Mouse (Mus musculus) ES-Bruce4 (cell line): ENCODE measurements around the gene Oprm1. TPM values are rescaled to one million over a fixed set of nuclear protein-coding genes. Genes with fewer than 3 reads are reported as not detected.
A peak's percentile ranks its signal among the peaks of the same experiment; 100 is the strongest.

Experiments used
- H3K27ac ChIP-seq: 2 replicates; pipeline ENCODE4 v1.5.1; 2012; ENCODE audit warnings: low read length, inconsistent platforms; ENCODE audit not compliant: insufficient read depth
- H3K27me3 ChIP-seq: 2 replicates; pipeline ENCODE4 v1.6.1; 2012; ENCODE audit warnings: mild to moderate bottlenecking, low read length, inconsistent platforms; ENCODE audit not compliant: control insufficient read depth, poor library complexity, insufficient read depth, severe bottlenecking
- H3K36me3 ChIP-seq: 2 replicates; pipeline ENCODE4 v1.6.1; 2012; ENCODE audit warnings: inconsistent platforms, mild to moderate bottlenecking, low read length, moderate library complexity; ENCODE audit not compliant: control insufficient read depth, poor library complexity, insufficient read depth, severe bottlenecking
- H3K4me1 ChIP-seq: one replicate; pipeline ENCODE4 v1.8.1; 2011; ENCODE audit warnings: low read length; ENCODE audit not compliant: control insufficient read depth, insufficient read depth
- H3K4me3 ChIP-seq: 2 replicates; pipeline ENCODE4 v1.5.1; 2011; ENCODE audit warnings: low read depth, mild to moderate bottlenecking, low read length
- H3K9ac ChIP-seq: 2 replicates; pipeline ENCODE4 v1.6.1; 2012; ENCODE audit warnings: low read depth, mild to moderate bottlenecking, inconsistent platforms; ENCODE audit not compliant: poor library complexity, severe bottlenecking
- H3K9me3 ChIP-seq: replicated peaks from 2 replicates; pipeline ENCODE4 v1.6.1; 2012; ENCODE audit warnings: mild to moderate bottlenecking, low read length, inconsistent platforms; ENCODE audit not compliant: control insufficient read depth, poor library complexity, insufficient read depth, severe bottlenecking
- CTCF ChIP-seq: IDR thresholded peaks from one replicate; pipeline ENCODE4 v1.8.1; 2011; ENCODE audit warnings: low read depth, low read length
- EP300 ChIP-seq: IDR thresholded peaks from 2 replicates; pipeline ENCODE4 v1.6.1; 2011; ENCODE audit warnings: low read depth, low read length; ENCODE audit not compliant: insufficient read depth
- POLR2A ChIP-seq: IDR thresholded peaks from one replicate; pipeline ENCODE4 v1.8.1; 2011; ENCODE audit warnings: low read length; ENCODE audit not compliant: insufficient read depth
- polyA plus RNA-seq: library from polyadenylated mRNA; stranded (reverse); fragments of >200 nt; gene quantifications from 2 replicates; pipeline ENCODE4 v1.2.4, GENCODE M21; 2011; ENCODE audit warnings: low read depth; ENCODE audit not compliant: missing spikeins, insufficient read depth, insufficient read length

The Oprm1 gene
- not detected in 2 replicates for polyA plus RNA-seq

DNA sequence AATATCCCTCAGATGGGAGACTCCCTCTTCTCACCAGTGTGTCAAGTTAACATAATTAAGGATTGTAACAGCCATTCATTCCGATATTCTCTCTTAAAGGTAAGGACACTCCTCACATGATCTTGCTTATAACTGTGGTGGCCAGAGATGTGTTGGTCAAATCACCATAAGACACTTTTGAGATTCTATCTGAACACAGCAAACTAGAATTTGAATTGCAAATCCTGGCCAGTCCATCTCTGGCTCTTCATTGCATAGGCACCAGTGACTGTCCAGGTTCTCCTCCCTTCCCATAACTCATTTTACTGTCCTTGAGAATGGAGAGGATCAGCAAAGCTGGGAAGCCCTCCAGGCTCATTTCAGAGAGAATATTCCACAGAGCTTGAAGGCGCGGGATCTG is at the start of gene Oprm1:
Gene Oprm1, plus strand, starts transcription at position 301 of the 400 bp plus-strand sequence.
- Histone ChIP-seq H3K27me3 (no peaks in the 10 kb centered on the region), H3K9me3 (no peaks in the 10 kb centered on the region)

DNA sequence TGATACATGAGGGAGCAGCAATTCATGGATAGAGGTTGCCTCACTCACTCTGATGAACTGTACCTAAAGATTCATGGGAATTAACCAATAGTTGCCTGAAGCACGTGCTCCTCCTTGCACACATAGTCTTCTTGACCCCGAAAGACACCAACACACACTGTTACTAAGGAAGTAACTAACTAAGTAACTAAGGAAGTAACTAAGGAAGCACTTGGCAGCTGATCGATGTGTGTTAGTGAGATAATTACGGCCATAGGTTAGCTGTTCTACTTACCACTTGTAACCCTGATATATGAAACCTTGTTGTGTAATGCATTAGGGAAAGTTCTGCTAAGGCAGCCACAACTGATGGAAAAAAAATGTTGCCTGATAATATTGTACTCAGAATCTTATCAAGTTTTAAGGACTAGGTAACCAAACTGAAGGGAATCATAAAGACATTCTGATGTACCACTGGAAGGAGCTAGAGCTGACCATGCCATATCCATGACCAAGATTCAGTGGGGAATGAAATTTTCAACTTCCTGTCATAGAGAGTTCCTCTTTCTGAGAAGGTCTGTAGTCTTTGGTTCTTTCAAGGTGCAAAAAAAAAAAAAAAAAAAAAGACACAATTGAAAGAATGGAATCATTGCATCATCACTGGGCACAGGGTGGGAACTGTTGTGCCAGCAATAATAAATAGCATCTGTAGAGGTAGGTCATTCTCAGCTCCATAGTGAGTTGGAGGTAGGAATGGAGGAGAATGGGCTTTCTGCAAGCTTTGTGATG is 40.9 kb upstream of the Oprm1 start:
- Histone ChIP-seq H3K9me3 (no peaks in the 10 kb centered on the region), H3K4me3 (no peak overlapping the region), H3K27me3 (no peaks in the 10 kb centered on the region), H3K9ac (no peak overlapping the region), H3K27ac (no peak overlapping the region), H3K4me1 (no peaks in the 10 kb centered on the region), H3K36me3 (no peaks in the 10 kb centered on the region)
- no peak for TF ChIP-seq CTCF
- TF ChIP-seq EP300, result no peak
- TF ChIP-seq POLR2A, result no peak

More for the DNA sequence above, at the start of gene Oprm1:
- Histone ChIP-seq H3K4me3 (no peak within 1 kb of the TSS), H3K4me1 (no peaks in the 10 kb centered on the region), H3K9ac (no peak within 1 kb of the TSS), H3K36me3 (no peaks in the 10 kb centered on the region), H3K27ac (no peak within 1 kb of the TSS)
- TF ChIP-seq EP300 (no peak), CTCF (no peak), POLR2A (no peak)

DNA sequence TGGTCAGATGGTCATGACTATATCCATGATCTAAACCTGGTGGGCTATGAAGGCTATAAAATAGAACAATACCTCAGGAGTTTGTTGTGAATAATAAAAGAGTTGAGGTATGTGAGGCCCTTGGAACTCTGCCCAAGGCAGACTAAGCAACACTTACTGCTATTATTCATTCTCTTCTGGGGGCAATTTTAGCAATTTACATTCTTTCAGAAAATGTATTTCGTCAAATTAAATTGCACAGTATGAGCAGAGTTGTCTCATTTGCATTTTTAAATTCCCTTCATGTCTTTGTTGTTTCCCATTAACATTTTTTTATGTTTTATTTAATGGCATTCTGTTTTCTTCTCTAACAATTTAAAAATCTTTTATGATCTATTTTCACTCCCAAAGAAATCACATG is 34.5 kb upstream of the Oprm1 start:
- Histone ChIP-seq H3K27me3 (no peaks in the 10 kb centered on the region), H3K27ac (no peak overlapping the region), H3K9ac (no peak overlapping the region), H3K36me3 (no peaks in the 10 kb centered on the region), H3K9me3 (no peaks in the 10 kb centered on the region), H3K4me1 (no peaks in the 10 kb centered on the region), H3K4me3 (no peak overlapping the region)
- no peak for TF ChIP-seq CTCF
- no peak for TF ChIP-seq POLR2A
- TF ChIP-seq EP300, result no peak

DNA sequence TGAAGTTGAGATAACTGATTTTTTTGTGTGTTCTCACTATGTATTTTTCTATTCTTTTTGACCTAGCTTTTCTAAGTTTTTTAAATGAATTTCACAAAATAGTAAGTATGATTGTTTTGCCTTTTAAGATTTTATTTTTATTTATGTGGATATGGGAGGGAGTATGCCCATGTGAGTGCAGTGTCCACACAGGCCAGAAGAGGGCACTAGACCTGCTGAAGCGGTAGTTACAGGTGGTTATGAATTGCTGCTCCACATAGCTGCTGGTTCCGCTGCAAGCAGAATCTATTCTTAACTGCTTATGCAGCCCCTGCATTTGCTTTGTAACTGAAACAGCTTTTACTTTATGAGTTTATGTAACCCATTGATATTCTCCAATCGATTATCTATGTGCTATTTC is 29.8 kb upstream of the Oprm1 start:
- H3K9ac ChIP-seq, result no peak overlapping the region
- no peak overlapping the region for H3K4me3 ChIP-seq
- TF ChIP-seq EP300 (no peak), CTCF (peak; percentile 55), POLR2A (no peak)
- H3K27ac ChIP-seq, result no peak overlapping the region
- H3K9me3 ChIP-seq, result no peaks in the 10 kb centered on the region
- no peaks in the 10 kb centered on the region for H3K4me1 ChIP-seq
- no peaks in the 10 kb centered on the region for H3K27me3 ChIP-seq
- no peaks in the 10 kb centered on the region for H3K36me3 ChIP-seq

DNA sequence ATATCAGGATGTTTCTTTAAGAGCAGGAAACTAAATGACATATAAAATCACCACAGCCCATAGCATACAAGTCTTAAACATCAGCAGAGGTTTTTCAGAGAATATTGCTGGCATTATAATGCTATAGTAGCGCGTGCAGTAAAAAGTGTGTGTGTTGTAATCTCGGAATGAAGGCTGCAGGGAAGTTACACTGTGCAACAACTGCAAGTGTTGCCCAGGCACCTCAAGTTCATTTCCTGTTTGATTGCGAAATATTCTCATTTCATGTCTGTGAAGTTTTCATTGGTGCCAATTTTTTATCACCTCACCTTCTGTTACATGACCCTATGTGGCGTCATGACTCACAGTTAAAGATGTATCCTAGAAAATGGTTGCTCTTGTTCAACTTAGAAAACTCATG is 4.9 kb upstream of the Oprm1 start:
- TF ChIP-seq POLR2A (no peak), CTCF (no peak), EP300 (no peak)
- Histone ChIP-seq H3K27me3 (no peaks in the 10 kb centered on the region), H3K4me3 (no peak overlapping the region), H3K9me3 (no peaks in the 10 kb centered on the region), H3K9ac (no peak overlapping the region), H3K36me3 (no peaks in the 10 kb centered on the region), H3K4me1 (no peaks in the 10 kb centered on the region), H3K27ac (no peak overlapping the region)

DNA sequence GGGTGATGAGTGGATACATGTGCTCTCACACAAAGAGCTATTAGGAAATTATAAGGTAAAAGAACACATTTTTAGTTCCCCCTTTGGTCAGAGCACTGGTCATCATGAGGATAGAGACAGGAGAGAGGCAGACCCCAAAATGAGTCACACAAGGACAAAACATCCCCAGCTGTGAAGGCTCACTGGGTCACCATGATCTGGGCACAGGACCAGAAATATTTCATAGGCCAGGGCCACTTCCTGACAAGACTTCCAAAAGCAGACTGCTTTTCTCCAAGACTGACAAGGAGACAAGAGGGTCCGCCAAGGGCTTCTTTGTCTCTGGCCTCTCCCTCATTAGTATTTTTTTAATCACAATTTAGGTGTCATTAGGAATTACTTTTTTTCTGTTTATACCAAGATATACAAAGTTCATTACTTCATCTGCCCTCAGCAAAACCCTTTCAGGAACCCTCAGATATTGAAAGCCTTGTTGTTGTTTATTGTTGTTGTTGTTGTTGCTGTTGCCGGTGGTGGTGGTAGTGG is 3.0 kb downstream of the Oprm1 start, which contains the start of gene Gm10945:
Gene Gm10945, minus strand, starts transcription at position 475 of the 525 bp plus-strand sequence.
- no peaks in the 10 kb centered on the region for H3K4me1 ChIP-seq
- H3K36me3 ChIP-seq, result no peaks in the 10 kb centered on the region
- no peak within 1 kb of the TSS for H3K4me3 ChIP-seq
- no peaks in the 10 kb centered on the region for H3K9me3 ChIP-seq
- no peak for TF ChIP-seq EP300
- TF ChIP-seq CTCF, result no peak
- TF ChIP-seq POLR2A, result no peak
- no peak within 1 kb of the TSS for H3K9ac ChIP-seq
- H3K27ac ChIP-seq, result no peak within 1 kb of the TSS
- H3K27me3 ChIP-seq, result no peaks in the 10 kb centered on the region
